Mouse (Mus musculus) stomach, embryonic 16.5 days (tissue): Measurements from ENCODE around the gene Rad9a. TPM values are rescaled to one million over a fixed set of nuclear protein-coding genes. Genes with fewer than 3 reads are reported as not detected.

ENCODE experiments used
- ATAC-seq: fragments of 200-750 bp; cut with Nextera tagmentation; 2 replicates; pipeline ENCODE4 v1.8.0; 2017; ENCODE audit warnings: moderate number of reproducible peaks, moderate TSS enrichment; ENCODE audit not compliant: insufficient read depth, low FRiP score
- H3K27ac ChIP-seq: fragments of 300-500 bp; sonication (generic); 2 replicates; pipeline ENCODE4 v1.5.1; 2014; ENCODE audit warnings: low read length
- H3K27me3 ChIP-seq: fragments of 300-500 bp; sonication (generic); 2 replicates; pipeline ENCODE4 v1.6.1; 2014; ENCODE audit warnings: low read length, control low read depth, mixed read lengths; ENCODE audit not compliant: control insufficient read depth, insufficient read depth
- H3K36me3 ChIP-seq: fragments of 300-500 bp; sonication (generic); 2 replicates; pipeline ENCODE4 v1.6.1; 2014; ENCODE audit warnings: low read length; ENCODE audit not compliant: control insufficient read depth, insufficient read depth
- H3K4me1 ChIP-seq: fragments of 300-500 bp; sonication (generic); 2 replicates; pipeline ENCODE4 v1.6.1; 2014; ENCODE audit warnings: low read length, control low read depth, mixed read lengths; ENCODE audit not compliant: control insufficient read depth, insufficient read depth
- H3K4me2 ChIP-seq: fragments of 300-500 bp; sonication (generic); 2 replicates; pipeline ENCODE4 v1.6.1; 2014; ENCODE audit warnings: low read depth, low read length, mixed read lengths
- H3K4me3 ChIP-seq: fragments of 300-500 bp; sonication (generic); replicated peaks from 2 replicates; pipeline ENCODE4 v1.5.1; 2014; ENCODE audit warnings: mild to moderate bottlenecking, low read length
- H3K9ac ChIP-seq: fragments of 300-500 bp; sonication (generic); 2 replicates; pipeline ENCODE4 v1.6.1; 2014; ENCODE audit warnings: low read length
- H3K9me3 ChIP-seq: fragments of 300-500 bp; sonication (generic); replicated peaks from 2 replicates; pipeline ENCODE4 v1.6.1; 2016; ENCODE audit warnings: low read length, control low read depth; ENCODE audit not compliant: control insufficient read depth
- WGBS: fragments of 180-500 bp; shearing (Covaris S2); extraction: QIAGEN DNeasy Blood & Tissue Kit; methylation state at CpG from one replicate; pipeline ENCODE4 v1.1.7; 2014; 5-methylcytosine and 5-hydroxymethylcytosine counted together
- polyA plus RNA-seq: library from polyadenylated mRNA; unstranded; fragments of >200 nt; fragmentation: Nextera tagmentation; extraction: Ambion mirVana; gene quantifications from 2 replicates; pipeline ENCODE4 v1.2.1, GENCODE M21; 2015

Rad9a gene
- polyA plus RNA-seq, 1 experiment from 2014 or later: 26.7 TPM

DNA sequence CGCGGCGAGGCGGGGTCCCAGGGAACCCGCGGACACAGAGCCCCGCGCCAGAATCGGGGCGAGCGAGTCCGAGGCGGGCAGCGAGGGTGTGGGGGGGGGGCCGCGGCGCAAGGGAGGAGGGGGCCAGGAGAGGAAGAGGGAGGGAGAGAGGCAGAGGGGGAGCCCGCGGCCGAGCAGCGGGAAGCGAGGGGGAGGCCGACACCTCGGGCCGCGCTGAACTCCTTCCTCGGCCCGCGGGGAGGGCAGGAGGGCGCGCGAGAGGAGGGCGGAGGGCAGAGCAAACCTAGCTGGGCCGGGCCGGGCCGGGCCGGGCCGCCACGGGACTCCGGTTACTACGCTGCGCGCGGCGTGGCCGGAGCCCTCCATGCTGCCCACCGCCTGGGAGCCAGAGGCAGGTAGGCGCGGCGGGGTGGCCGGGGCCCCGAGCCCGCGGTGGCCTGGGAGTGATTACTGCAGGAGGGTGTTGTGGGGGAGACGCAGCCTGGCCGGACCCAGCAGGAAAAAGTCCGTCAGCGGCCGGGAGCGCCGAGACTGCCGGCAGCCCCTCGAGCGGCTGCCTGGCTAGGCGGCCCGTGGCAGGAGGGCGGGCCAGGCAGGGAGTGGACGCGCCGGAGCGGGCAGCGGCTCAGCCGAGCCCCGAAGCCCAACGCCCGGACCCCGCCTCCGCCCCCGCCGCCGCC is 13.4 kb upstream of the Rad9a start:
- Histone ChIP-seq H3K4me3 (peak overlapping the region; percentile 80), H3K9ac (peak overlapping the region; percentile 96), H3K4me1 (peaks cover 60% of the 10 kb centered on the region), H3K4me2 (peak overlapping the region; percentile 92), H3K36me3 (no peaks in the 10 kb centered on the region), H3K27me3 (no peaks in the 10 kb centered on the region), H3K9me3 (no peaks in the 10 kb centered on the region), H3K27ac (peak overlapping the region; percentile 95)
- under 1% methylated on average over 64 of the region's 81 CpGs for WGBS
- peak; percentile 34; the same call in 1 of the 2 replicates for ATAC-seq

DNA sequence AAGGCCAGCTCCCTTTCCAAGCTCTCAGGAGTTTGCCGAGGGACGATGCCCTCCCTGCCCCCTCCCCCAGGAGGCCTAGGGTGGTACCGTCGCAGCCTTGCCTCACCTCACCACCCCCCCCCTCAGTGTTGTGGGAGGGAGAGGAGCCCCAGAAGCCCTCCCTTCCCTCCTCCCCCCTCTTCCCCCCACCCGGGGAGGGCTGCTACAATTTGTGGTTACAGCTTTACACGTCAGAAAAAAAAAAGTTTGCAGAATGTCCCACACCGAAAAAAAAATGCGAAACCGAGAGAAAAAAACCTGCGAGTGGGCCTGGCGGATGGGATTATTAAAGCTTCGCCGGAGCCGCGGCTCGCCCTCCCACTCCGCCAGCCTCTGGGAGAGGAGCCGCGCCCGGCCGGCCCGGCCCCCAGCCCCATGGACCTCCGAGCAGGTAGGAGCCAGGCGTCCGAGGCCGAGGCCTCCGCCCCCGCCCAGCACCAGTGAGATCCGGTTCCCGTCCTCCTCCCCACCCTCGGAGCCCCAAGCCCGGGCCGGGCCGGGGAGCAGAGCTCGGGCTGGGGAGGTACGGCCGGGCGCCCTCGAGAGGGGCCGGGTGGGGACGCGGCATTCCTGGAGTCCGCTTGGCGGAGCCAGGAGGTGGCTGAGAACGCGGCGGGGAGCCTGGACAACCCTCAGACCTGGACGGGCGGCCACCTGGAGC is 12.8 kb upstream of the Rad9a start, which contains the start of the genes Clcf1 and AC109138.7:
Clcf1 (plus strand) TSS at position 168 of the 700 bp plus-strand sequence.
AC109138.7 (plus strand) TSS at position 287 of the 700 bp plus-strand sequence.
- H3K4me2 ChIP-seq: peak within 1 kb of the TSS; percentile 92
- no peaks in the 10 kb centered on the region for H3K36me3 ChIP-seq
- under 1% methylated on average over 49 of the region's 49 CpGs for WGBS
- peak within 1 kb of the TSS; percentile 80 for H3K4me3 ChIP-seq
- H3K27me3 ChIP-seq: no peaks in the 10 kb centered on the region
- peak; percentile 61 for ATAC-seq
- peaks cover 54% of the 10 kb centered on the region for H3K4me1 ChIP-seq
- no peaks in the 10 kb centered on the region for H3K9me3 ChIP-seq
- H3K27ac ChIP-seq: peak within 1 kb of the TSS; percentile 95
- peak within 1 kb of the TSS; percentile 96 for H3K9ac ChIP-seq

DNA sequence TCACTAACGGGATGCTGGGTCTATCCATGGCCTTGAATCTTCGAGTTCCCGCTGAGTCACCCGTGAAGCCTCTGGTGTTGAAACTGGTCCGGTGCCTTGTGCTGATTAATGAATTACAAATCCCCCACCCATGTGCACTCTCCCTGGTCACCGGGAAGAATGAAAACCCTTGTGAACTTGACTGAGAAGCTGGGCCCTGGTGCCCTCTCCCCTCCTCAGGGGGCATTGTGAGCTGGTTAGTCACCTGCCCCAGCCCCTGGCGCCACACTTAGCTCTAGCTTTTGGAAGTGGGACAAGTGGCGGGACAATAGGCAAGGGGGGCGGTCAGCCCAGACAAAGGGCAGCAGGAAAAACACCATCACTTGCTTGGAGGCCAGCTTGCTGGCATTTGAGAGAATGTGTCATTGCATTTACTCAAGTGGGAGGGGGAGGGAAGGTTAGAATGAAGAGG is 12.1 kb upstream of the Rad9a start:
- H3K36me3 ChIP-seq: no peaks in the 10 kb centered on the region
- H3K4me1 ChIP-seq: peaks cover 54% of the 10 kb centered on the region
- H3K9ac ChIP-seq: peak overlapping the region; percentile 96
- peak overlapping the region; percentile 92 for H3K4me2 ChIP-seq
- ATAC-seq: no peak
- H3K27ac ChIP-seq: peak overlapping the region; percentile 95
- no peaks in the 10 kb centered on the region for H3K27me3 ChIP-seq
- no peaks in the 10 kb centered on the region for H3K9me3 ChIP-seq
- WGBS: 13% methylated on average over 9 of the region's 9 CpGs
- H3K4me3 ChIP-seq: peak overlapping the region; percentile 80

DNA sequence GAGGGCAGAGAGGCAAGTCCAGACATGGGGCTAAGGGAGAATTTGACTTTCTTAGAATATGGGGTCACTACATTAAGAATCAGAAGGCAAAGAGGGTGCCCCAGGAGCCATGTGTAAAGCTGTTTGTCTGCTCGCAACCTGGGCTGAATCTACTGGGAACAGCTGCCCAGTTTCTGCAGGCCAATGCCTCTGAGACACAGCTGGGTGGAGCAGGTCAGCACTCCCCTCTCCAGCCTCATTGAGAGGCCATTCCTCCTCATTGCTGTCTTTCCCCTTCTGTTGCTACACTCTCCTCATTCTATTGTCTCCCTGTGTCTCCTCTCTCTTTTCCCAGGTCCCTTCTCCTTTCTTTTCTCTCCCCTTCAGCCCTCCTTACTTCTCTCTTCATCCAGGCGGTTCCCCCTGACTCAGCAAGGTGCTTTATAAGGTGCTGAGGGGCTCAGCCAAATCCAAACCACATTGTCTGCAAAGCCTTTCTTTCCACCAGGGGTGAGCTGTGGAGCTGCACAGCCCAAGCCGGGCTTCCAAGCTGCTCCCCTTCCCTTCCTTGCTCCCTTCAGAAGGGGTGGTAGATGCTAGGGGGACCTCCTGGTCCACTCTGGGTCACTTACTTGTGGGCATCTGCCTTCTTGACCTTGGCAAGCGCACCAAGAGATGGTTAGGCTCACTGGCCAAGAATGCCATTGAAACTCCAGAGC is 10.6 kb upstream of the Rad9a start:
- H3K4me2 ChIP-seq: no peak overlapping the region
- H3K4me1 ChIP-seq: peaks cover 43% of the 10 kb centered on the region
- H3K9me3 ChIP-seq: no peaks in the 10 kb centered on the region
- ATAC-seq: no peak
- peak overlapping the region; percentile 6 for H3K9ac ChIP-seq
- H3K27me3 ChIP-seq: no peaks in the 10 kb centered on the region
- 52% methylated on average over 4 of the region's 4 CpGs for WGBS
- H3K4me3 ChIP-seq: no peak overlapping the region
- H3K27ac ChIP-seq: no peak overlapping the region
- no peaks in the 10 kb centered on the region for H3K36me3 ChIP-seq

DNA sequence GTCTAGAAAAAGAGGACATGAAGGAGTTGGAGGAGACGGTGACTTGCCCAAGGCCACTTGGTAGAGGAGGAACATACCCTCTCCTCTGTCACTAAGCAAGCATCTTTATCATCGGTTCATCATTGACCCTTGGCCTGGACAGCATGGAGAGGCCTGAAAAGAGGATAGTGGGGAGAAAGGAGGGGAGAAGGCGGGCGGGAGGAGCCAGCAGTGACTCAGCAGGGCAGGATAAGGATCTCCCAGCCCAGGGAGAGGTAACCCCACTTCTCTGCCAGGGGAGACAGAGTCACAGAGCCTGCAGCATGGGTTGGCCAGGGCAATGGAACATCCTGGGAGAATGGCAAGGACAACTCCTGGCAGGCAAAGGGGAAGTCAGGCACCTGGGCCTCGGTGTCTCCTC is 7.1 kb upstream of the Rad9a start:
- peaks cover 17% of the 10 kb centered on the region for H3K4me1 ChIP-seq
- H3K4me2 ChIP-seq: no peak overlapping the region
- H3K9ac ChIP-seq: 0 out of 2 replicates have a peak overlapping the region, but pooled peaks have one; percentile 7
- 73% methylated on average over 5 of the region's 5 CpGs for WGBS
- H3K9me3 ChIP-seq: no peaks in the 10 kb centered on the region
- no peak overlapping the region for H3K27ac ChIP-seq
- no peak overlapping the region for H3K4me3 ChIP-seq
- ATAC-seq: no peak
- no peaks in the 10 kb centered on the region for H3K27me3 ChIP-seq
- H3K36me3 ChIP-seq: no peaks in the 10 kb centered on the region

DNA sequence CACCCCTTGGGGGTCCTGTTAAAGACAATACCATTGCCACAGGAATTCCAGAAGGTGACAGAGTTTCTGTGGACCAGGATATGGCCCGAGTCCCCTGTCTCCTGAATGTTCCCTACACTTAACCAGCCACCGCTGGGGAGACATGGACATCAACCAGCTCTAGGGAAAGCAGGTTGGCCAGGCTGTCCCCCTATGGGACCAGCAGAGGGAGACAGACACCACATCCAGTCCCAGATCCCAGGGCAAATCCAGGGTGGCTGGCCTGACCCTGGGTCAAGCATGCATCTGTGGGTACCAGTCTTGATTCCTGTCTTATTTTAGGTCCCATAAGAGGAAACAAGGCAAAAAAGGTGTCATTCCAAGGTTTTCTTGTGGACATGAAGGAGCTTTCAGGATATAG is 5.5 kb upstream of the Rad9a start:
- no peaks in the 10 kb centered on the region for H3K36me3 ChIP-seq
- WGBS: 3% methylated on average over 2 of the region's 2 CpGs
- H3K9ac ChIP-seq: no peak overlapping the region
- no peak overlapping the region for H3K4me3 ChIP-seq
- no peak overlapping the region for H3K27ac ChIP-seq
- H3K4me1 ChIP-seq: peaks cover 12% of the 10 kb centered on the region
- H3K9me3 ChIP-seq: no peaks in the 10 kb centered on the region
- no peaks in the 10 kb centered on the region for H3K27me3 ChIP-seq
- peak; percentile 60 for ATAC-seq
- H3K4me2 ChIP-seq: no peak overlapping the region

DNA sequence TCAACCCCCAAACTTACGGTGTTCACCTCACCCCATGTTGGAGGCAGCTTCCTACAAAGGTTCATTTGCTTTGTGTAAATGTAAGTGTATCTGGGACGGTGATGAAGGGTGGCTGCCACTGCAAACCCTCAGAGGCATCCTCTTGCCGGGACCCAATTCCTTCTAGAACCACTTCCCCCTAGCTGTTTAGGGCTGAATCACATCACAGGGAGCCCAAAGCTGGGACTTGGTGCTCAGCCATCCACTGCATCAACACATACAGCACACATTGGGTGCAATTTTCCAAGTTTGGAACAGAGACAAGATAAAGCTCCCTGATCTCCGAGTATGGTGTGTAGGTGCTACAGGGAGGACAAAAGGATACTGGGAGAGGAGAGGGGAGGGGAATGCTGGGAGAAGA is 3.4 kb upstream of the Rad9a start:
- Histone ChIP-seq H3K4me2 (no peak overlapping the region), H3K4me3 (no peak overlapping the region), H3K9ac (no peak overlapping the region; the same call in 1 of the 2 replicates), H3K4me1 (peaks cover 22% of the 10 kb centered on the region), H3K27ac (no peak overlapping the region), H3K9me3 (no peaks in the 10 kb centered on the region), H3K27me3 (no peaks in the 10 kb centered on the region), H3K36me3 (no peaks in the 10 kb centered on the region)
- 62% methylated on average over 4 of the region's 4 CpGs for WGBS
- no peak for ATAC-seq

DNA sequence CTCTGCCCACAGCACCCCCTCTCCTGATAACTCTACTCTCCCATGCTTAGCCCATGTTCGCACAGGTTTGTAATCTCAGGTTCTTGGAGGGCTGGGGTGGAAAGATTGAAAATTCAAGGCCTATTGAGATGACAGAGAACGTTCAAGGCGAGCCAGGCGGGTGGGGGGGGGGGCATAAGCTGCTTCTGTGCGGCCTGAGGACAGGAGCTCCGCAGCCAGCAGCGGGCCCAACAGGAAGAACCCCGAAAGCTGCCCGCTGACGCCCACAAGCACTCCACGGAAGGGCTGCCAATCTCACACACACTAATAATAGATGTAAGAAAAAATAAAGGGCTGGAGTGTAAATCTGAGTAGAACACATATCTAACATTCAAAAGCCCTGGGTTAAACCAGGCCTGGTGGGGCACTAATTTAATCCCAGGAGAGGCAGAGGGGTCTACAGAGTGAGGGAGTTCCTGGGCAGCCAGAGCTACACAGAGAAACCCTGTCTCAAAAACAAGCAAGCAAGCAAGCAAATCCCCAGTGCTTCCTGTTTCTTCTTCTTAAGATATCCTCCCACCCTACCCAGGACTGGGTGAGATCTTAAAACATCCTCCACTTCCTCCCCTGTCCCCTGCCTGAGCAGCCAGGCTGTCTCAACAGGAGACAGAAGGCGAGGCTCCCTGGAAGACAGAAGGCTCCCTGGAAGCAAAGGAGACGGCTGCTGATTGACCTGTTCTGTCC is 2.3 kb upstream of the Rad9a start:
- Histone ChIP-seq H3K4me3 (no peak overlapping the region), H3K4me2 (no peak overlapping the region), H3K9me3 (no peaks in the 10 kb centered on the region), H3K36me3 (no peaks in the 10 kb centered on the region), H3K9ac (peak overlapping the region; percentile 32; the same call in 1 of the 2 replicates), H3K27ac (no peak overlapping the region), H3K27me3 (no peaks in the 10 kb centered on the region), H3K4me1 (peaks cover 22% of the 10 kb centered on the region)
- ATAC-seq: no peak
- 56% methylated on average over 13 of the region's 13 CpGs for WGBS
